Mouse (Mus musculus) heart, adult 18-20 months (tissue): ENCODE results near the gene Gm45711. TPM values are rescaled to one million over a fixed set of nuclear protein-coding genes. Genes with fewer than 3 reads are reported as not detected.
"Not testable (repeated sequence)": the region's sequence is repeated elsewhere in the genome, so short reads cannot be mapped to it uniquely, and the experiment has no call there.

Experiments used
- DNase-seq, 2 experiments: peaks; one replicate each; pipeline ENCODE4 v3.0.0; 2021 to 2022; ENCODE audit warnings: mixed read lengths in 1 of 2
- total RNA-seq, 2 experiments: library from RNA; stranded (reverse); gene quantifications; 2 replicates each; pipeline ENCODE4 v1.2.3; 2021

Gene Gm45711
- total RNA-seq, 2 experiments from 2014 or later, result not detected

DNA sequence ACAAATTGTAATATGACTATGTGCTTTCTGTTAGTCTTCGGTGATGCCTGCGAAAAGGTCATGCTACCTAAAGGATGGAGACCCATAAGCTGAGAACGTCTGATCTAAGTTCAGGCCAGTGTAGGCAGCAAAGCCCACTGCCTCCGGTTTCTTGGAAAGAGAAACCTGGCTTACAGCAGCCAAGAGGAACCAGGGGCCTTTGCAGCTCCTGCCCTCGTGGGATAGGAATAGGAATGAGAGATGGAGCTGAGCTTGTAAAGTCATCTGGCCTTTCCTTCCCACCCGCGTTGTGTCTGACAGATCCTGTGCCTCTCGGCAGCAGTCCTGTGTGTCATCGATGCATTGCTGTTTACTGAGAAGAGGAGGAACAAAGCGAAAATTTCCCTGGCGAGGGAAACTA, 11.4 kb upstream of the Gm45711 start, which contains the start of gene Gm11020:
TSS of gene Gm11020 (plus strand) at position 301 of the 400 bp plus-strand sequence.
- not testable (repeated sequence) for DNase-seq

DNA sequence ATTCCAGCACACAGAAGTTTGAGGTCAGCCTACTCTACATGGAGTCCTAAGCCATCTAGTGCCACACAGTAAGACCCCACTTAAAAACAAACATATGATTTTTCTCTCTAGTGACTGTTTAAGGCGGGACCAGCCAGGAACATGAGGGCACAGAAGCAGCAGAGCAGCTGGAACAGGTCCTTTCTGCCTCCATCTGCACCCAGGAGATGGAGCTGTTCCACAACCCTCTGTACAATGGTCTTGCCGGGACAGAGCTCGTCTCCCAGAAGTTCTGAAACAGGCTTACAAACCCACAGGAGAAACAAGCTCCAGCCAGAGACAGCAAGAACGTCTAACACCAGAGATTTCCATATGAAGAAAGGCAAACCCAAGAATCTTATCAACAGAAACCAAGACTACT, 3.4 kb upstream of the Gm45711 start:
- DNase-seq, result peak; percentile 42 to 45

DNA sequence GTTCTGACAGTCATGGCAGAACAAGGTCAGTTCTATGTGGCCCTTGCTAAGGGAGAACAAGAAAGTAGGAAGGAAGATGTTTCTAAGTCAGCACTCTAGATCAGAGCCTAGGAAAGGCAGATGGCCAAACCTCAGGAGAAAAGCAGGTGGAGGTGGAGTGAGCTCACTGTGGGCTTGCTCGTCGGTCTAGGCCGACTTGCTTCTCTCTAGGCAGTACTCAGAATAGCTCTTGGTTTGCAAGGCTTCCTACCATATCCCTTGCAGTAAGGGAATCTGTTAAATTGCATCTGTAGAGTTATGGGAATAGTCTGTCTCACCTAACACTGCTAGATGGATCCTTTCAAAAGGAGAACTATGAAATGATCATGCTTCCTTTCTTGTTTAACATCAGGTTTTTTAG, 2.1 kb upstream of the Gm45711 start:
- DNase-seq, result not testable (repeated sequence)

DNA sequence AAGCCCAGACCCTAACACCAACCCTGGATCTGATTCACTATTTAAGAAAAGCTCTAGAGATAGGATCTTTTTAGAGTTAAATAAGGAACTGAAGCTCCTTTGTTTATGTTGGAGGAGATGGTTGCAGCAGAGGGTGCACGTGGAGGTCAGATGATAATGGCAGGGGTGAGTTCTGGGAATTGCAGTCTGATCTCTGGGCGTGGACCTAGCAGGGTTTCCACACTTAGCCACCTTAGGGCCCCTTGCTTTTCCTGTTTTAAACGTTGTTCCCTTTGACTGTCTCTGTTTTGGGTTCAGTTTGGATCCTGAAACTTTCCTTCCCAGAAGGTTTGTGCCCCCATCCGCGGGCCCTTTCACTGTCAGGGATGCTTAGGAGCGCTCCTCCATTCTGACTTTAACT, 1.5 kb downstream of the Gm45711 start:
- DNase-seq, result not testable (repeated sequence)

DNA sequence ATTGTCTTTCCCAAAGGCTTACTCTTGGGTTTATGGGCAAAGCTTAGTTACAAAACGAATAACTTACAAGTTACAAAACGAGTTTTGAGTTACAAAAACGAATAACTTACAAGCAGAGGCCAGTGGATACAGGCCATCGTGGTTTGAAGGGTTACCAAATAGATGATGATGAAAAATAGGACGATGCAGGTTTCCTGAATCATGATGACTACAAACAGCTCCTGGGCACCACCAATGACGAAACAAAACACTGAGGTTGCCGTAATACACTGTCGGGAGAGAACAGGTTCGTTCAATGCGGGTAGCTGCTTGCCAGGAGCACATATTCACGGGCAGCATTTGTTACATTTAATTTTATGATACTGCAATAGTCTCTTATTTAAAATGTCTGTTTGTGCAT, 4.9 kb downstream of the Gm45711 start:
- no peak for DNase-seq

DNA sequence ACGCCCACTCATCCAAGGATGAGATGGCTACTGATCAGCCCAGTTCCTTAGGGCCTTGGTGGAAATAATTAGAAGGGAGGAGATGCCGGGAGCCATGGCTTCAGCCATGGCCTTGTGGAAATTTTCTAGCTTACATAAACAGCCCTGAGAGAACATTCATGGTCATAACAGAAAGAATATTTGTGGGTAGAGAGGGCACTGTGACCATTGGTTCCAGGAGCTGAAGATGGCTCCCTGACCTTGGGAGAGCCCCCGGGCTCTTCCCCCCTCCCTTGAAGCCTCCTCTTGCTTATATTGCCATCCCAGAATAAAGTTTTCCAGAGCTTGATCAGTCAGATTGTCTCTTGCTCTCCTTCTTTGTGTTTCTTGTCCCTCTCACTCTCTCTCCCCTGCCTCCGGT, 7.3 kb downstream of the Gm45711 start:
- not testable (repeated sequence) for DNase-seq

DNA sequence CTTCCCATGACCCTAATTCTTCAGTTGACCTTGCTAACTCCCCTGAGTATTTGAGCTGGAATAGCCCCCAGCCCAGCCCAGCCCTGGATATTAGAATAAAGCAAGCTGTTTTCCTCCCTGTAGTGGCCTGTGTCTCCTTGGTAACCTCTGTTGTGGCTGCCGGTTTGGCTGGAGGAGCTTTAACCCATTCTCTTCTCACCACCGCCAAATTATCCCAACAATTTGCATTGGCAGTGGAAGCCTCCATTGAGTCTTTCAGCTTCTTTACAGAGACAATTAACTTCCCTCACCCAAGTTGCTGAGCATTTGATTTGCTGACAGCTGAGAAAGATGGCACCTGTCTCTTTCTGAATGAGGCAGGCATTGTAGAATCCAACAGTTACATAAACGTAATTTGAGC, 8.3 kb downstream of the Gm45711 start:
- DNase-seq, result peak; percentile 4 to 10

DNA sequence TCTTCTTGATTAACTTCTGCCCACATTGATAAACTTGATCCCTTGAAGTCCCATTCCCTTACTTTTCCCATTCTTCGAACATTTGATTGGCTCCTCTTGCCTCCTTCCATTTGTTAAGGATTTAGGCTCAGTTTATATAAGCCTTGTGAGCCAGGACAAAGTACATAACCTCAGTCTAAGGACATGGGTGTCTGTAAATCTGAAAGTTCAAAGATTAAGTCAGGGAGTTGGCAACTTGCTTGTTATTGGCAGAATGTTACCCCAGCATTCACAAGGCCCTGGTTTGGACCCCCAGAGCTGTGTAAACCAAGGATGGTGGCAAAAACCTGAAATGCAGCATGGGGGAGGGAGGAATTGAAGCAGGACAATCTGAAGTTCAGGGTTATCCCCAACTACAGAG, 15.5 kb downstream of the Gm45711 start:
- no peak for DNase-seq

DNA sequence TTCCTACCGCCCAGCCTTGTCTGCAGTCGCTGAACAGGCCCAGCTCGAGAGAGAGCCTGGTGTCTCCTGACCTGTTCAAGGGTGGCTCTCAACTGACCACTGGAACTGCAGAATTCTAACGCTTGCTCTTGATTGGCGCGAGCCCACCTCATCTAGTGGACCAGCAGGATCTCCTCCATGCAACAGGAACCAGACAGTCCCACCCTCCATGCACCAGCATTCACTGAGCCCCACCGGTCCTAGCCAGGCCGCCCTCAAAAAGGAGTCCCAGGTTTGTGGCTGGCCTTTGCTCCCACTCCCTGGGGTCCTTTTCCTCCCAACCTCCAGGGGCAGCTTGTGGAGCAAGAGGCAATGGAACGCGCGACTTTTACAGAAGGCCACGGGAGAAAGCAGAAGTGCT, 16.8 kb downstream of the Gm45711 start, which contains the start of gene Cmtm2a:
TSS of gene Cmtm2a (minus strand) at position 101 of the 400 bp plus-strand sequence.
- not testable (repeated sequence) for DNase-seq

DNA sequence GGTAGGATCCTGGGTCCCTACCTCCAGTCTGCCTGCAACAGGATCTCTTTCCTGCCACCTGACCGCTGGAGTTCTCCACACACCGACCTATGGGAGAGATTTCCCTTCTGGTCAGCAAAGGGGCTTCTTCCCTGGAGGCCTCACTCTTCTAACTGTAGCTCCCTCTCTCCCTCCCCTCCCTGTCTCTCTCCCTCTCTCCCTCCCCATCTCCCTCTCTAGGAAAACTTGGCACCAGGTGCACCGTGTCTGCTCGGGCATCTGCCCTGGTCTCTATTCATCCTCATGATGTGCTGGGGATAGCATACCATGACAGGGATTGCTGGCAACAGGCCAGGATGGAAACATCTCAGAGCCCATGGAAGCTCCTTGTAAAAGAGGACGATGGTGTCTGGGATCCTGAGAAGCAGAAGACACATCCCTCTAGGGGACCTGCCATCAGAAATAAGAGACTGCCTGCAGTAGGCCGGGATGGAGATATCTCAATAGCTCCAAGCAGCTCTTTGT, 40.9 kb downstream of the Gm45711 start:
- DNase-seq, result no peak

DNA sequence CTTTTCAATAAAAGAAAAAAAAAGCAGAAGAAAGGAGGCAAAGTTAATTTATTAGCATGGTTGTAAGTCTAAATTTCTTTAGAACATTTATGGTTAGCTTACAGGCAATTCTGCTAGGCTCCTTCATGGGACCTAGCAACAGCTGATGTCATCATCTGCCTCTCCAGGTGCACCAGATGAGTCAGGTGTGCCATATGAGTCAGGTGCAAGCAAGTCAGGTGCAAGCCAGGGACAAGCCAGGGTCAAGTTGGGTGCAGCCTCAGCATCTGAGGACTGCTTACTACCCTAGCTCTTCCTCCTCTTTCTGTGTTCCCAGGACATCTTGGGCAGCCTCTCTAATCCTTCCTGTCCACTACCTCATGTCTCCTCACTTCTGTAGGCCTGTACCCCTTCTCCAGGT, 41.5 kb downstream of the Gm45711 start:
- DNase-seq, result no peak

DNA sequence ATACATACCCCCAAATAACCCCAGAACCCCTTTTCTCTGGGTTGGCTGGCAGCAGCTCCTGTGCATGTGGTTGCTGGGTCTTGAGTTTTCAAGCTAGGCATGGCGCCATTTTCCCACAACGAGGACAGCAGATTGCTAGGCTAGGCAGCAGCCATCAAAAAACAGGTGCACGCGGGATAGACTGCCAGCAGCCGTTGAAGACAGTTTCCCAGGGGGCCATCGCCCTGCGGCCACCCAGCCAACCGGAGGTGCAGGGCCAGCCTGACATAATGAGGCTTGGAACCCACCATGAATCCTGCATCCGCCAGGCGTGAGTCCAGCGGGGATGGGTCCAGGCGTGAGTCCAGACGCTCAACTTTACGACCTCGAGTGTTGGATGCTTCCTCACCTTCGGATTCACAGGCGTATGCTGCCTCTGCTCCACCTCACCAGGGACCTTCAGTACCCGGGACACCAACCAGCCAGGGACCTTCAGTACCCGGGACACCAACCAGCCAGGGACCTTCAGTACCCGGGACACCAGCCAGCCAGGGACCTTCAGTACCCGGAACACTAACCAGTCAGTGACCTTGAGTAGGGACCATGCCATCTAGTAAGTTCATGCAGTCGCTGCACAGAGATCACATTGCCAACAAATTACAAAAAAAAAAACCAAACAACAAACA, 45.5 kb downstream of the Gm45711 start:
- not testable (repeated sequence) for DNase-seq

DNA sequence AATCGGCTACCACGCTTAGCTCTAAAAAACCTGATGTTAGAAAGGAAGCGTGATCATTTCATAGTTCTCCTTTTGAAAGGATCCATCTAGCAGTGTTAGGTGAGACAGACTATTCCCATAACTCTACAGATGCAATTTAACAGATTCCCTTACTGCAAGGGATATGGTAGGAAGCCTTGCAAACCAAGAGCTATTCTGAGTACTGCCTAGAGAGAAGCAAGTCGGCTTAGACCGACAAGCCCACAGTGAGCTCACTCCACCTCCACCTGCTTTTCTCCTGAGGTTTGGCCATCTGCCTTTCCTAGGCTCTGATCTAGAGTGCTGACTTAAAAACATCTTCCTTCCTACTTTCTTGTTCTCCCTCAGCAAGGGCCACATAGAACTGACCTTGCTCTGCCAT, 48.1 kb downstream of the Gm45711 start:
- not testable (repeated sequence) for DNase-seq

DNA sequence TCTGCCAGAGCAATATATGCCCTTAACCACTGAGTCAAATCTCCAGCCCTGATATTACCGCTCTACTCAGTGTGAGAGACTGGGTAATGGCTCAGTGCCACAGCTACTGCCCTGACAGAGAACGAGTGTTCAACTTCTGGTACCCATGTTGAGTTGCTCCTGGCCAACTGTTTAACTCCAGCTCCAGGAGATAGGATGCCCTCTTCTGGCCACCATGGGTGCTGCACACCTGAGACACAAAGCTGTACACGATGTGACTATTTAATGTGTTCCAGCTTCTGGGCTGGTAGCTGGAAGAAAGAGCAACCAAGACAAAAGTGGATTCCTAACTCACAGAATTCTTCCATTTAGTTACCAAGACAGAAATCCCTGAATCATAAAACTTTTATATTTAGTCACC, 56.9 kb downstream of the Gm45711 start:
- no peak for DNase-seq

DNA sequence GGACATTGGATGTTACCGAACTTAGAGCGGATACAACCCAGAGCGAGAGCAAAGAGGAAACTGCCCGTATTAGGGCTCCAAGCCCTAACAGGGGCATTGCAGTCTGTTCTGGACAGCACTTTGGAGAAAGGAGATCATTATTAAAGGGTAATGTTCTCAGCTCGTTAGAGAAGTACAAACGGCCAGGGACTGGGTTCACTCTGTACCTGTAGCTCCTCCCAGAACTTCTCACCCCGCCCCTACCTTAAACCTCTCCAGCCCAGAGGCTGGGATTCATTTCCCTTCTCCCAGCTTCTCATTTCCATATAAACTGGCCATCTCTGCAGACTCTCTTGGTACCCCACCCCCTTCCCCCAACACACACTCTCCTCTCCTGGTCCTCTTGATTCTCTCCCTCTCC, 58.4 kb downstream of the Gm45711 start:
- no peak for DNase-seq

DNA sequence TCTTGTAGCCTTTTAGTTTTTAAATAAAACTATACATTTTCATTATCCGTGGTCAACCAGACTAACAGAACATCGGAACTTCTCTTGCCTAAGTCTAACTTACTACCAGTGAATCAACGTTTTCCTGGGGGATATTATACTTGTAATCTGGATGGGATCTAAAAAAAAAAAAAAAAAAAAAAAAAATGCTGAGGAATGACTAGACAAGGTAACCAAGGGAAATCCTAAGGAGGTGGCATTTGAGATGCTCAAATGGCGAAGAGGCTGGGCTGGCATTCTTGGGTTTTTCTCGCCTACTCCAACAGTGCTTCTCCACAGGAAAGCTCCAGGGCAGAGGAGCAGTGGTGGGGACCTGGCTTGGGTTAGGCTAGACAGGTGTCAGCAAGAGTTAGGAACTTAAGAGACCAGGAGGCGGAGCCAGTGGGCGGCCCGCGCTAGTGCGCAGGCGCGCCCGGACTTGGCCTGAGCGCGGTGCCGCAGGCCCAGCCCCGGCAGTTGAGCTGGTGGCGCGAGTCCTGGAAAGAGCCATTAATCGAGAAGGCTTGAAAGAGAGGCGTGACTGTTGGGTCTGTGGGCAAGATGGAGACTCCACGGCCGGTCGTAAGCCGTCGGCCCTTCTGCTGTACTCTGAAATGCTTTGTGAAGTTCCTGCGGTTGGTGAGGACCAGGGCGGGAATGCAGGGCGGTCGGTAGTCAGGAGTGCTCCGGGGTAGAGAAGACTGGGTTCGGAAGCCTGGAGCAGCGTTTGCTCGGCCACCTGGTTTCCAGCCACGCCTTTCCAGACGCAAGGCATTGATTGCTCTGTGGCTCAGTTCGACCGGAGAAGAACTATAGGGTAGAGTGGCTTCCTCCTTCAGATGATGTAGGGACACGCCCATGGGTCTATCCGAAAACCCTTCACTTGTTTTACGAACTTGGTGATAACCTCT, 59.2 kb downstream of the Gm45711 start, which contains the start of gene Cklf:
TSS of gene Cklf (plus strand) at position 423 of the 929 bp plus-strand sequence.
- peak; percentile 90 to 92 for DNase-seq

DNA sequence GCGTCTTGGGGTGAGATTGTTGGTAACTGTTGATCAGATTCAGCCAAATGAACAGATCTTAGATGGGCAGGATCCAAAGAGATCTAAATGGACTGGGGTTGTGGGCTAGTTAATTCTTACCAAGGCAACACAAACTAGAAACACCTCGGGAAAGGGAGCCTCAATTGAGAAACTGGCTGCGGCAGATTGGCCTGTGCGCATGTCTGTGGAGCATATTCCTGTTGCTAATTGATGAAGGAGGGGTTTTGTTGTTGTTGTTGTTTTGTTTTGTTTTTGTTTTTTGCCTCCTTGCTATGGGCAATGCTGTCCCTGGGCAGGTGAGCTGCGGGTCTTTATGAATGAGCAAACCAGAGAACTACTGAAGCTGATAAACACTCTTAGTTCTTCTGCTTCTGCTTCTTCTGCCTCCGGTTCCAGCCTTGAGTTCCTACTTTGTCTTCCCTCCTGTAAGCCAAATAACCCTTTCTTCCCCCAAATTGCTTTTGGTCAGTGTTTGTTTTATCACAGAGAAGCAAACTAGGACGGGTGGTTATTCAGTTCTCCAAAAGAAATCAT, 60.4 kb downstream of the Gm45711 start:
- DNase-seq, result no peak

DNA sequence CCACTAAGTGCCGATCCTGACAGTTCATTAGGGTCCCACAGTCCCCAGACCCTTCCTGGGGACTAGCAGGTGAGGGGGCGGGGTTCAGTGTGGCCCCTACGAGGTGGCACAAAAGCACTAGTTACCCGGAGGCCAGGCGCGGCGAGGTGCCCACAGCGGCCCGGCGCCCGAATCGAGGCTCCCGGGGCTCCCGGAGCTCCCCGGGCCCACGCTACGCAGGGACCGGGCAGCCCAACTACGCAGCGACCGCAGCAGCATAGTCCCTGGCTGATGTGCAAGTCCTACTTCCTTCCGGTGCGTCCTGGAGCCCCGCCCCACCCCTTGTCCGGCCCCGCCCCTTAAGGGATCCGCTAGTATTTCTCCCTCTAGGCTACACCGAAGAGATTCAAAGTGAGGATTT, 61.6 kb downstream of the Gm45711 start, which contains the start of gene Tk2:
TSS of gene Tk2 (minus strand) at position 283 of the 400 bp plus-strand sequence.
- peak; percentile 82 to 86 for DNase-seq

DNA sequence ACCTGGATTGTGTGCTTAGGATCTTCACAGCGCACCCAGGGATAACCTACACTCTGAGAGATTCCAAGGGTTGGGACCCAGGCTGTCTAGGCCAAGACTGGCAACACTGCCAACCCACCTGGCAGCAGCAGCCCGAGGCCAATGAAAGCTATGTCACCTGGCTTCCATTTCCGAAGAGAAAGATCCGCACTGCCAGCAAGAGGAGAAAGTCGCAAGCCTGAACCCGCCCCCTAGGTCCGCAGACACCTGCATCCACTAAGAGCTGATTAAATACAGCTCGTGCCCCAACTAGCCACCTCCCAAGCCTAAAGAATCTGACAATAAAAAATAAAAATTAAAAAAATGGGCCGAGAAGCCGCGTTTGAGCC, 62.0 kb downstream of the Gm45711 start:
- peak; percentile 7 to 35 for DNase-seq

DNA sequence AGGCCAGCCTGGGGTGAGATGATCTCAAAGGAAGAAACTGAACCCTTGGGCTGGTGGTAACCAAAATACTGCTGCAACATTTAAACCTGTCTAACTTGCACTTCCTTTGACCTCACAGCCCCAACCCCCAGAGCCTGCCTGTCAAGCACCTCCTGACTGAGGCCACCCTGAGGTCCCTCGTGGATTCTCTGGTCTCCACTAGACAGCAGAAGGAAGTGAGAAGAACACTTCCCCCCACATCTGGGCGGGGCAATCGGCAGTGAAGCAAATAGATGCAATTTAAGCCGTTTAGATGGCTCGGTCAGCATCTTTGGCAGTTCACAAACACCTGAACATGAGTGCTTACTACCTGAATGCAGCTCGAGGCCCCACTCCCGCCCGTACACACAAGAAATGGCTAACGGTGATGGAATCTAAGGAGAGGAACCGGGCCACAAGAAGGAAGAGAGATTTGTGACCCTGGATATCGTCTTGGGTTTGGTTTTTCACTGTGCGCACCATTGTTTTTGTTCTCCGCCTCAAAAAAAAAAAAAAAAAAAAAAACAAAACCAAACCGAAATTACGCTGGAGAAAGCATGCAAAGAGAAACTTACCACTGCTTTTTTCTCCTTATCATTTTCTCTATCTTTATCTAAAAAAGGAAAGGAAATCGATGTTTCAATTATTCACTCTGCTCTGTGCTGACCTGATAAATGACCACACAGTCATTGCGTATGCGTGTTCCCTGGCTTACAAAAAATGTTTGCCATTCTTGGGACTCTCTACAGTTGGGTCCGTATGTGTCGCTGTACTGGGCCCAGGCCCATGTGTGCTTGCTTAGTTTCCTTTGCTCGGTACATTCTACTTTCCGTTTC, 62.6 kb downstream of the Gm45711 start:
- DNase-seq, result peak; percentile 51 to 73

DNA sequence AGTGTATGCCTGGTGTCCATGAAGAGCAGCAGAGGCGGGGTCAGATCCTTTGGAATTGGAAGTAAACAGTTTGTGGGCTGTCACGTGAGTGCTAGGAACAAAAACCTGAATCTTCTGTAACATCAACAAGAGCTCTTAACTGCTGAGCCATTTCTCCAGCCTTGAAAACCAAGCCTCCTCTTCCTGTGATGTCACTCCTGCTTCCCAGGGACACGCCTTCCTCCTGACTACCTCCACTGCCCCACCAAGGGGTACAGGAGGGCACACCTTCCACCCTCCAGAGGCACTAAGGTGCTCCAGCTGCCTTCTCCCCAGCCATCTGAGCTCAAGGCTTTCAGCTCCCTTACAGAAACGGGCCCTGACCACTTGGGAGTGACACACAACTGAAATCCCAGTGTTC, 63.3 kb downstream of the Gm45711 start:
- no peak for DNase-seq
